14 mouse cellular contexts compared by ENCODE assay signal in the genomic region with DNA sequence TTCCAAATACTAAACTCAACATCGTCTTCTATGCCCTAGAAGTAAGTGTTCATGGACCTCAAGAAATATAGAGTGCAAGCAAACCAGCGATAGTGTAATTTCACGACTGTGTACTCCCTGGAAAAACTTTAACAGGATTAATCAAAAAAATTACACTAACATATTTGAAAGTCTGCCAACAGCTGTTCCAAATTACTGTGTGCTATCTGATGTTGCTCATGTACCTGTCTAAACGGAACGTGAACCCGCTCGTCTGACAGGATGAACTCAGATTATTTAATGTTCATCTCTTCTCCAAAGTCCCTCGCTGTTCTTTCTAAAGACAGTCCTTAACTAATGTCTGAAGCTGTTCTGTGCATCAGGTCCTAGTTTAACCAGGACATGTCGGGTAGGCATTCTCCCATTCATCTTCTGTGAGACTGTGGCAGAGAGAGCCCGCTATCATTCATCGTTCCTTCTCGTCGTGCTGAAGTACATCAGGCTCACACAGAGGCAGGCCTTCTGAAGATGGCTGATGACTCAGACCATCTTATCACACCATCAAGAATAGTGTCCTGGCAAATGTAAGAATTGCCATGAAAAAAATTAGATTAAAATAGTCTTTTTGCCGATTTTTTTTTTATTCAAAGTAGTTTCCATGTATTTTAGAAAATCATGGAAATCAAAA.
"Had no signal": no experiment of that assay in that cellular context is flagged by ENCODE, and none has a peak within 500 bp of the region (broad histone marks: within the 10 kb centered on the region; RNA-seq: fewer than 3 reads in every experiment).

No protein-coding gene starts in this region.

- ATAC-seq: lung, postnatal 0 days had no signal

- H3K4me2 ChIP-seq: liver, embryonic 15.5 days; neural tube, embryonic 15.5 days had no signal

- H3K9ac ChIP-seq: liver, embryonic 15.5 days; neural tube, embryonic 15.5 days had no signal

- H3K4me3 ChIP-seq: layer of hippocampus, adult 2 months; liver, embryonic 15.5 days; midbrain, embryonic 10.5 days; myocyte; neural tube, embryonic 15.5 days had no signal

- H3K27me3 ChIP-seq: liver, embryonic 15.5 days; neural tube, embryonic 15.5 days had no signal

- H3K27ac ChIP-seq: layer of hippocampus, adult 2 months; liver, embryonic 15.5 days; midbrain, embryonic 10.5 days; neural tube, embryonic 15.5 days had no signal

- DNase-seq: kidney, adult 8-10 months; kidney, postnatal 10 days; kidney, postnatal 4 days; liver; lung, adult 2 months; lung, postnatal 36 days; midbrain, embryonic 14.5 days; thymus, postnatal 36 days had no signal

- H3K9me3 ChIP-seq: liver, embryonic 15.5 days; midbrain, embryonic 10.5 days; neural tube, embryonic 15.5 days had no signal
